Mouse (Mus musculus) liver, adult 10 weeks (tissue): ENCODE measurements around the gene Hoxc11. TPM values are rescaled to one million over a fixed set of nuclear protein-coding genes. Genes with fewer than 3 reads are reported as not detected.

Experiments
- polyA plus RNA-seq: library from polyadenylated mRNA; stranded (reverse); fragments of 350-450 nt; fragmentation: Illumina TruSeq; extraction: RNeasy Lipid Tissue Mini Kit (QIAGEN cat#74804); gene quantifications from one replicate; pipeline ENCODE4 v1.2.3, GENCODE M21; 2014; ENCODE audit warnings: low read depth, low replicate concordance

Gene Hoxc11
- not detected for polyA plus RNA-seq

GRCm38 (mm10) chr15:102954192-102955006, at the start of gene Hoxc11:
TSS of gene Hoxc11 (plus strand) at chr15:102954427.

GRCm38 (mm10) chr15:102921053-102922011, 32.9 kb upstream of the Hoxc11 start, which contains the start of gene Hoxc13:
TSS of gene Hoxc13 (plus strand) at chr15:102921103.

GRCm38 (mm10) chr15:102936279-102936972, 17.8 kb upstream of the Hoxc11 start, which contains the start of gene Hoxc12:
TSS of gene Hoxc12 (plus strand) at chr15:102936757.

GRCm38 (mm10) chr15:102966776-102967311, 12.6 kb downstream of the Hoxc11 start, which contains the start of gene Hoxc10:
TSS of gene Hoxc10 (plus strand) at chr15:102966796.

DNA sequence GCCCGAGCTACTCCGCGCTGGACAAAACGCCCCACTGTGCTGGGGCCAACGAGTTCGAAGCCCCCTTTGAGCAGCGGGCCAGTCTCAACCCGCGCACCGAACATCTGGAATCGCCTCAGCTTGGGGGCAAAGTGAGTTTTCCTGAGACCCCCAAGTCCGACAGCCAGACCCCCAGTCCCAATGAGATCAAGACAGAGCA, 13.0 kb downstream of the Hoxc11 start, which contains the start of gene Hoxc5:
Hoxc5 (plus strand) TSS at position 132 of the 199 bp plus-strand sequence.

DNA sequence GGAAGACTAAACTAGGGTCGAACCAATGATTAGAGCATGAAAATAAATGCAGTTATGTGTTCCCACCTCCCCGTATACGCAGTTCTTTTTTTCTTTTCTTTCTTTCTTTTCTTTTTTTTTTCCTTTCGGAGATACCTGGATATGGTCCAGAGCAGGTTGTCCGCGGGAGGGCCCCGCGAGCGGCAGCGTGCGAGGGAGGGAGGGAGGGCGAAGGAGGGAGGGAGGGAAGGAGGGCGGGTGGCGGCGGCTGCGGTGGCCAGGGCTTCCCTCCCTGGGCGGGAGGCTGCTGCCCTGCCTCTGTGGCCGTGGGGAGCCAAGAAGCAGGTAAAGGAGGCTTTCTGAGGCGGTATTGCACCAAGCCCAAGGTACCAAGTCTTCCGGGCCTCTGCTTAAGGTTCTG, 21.9 kb downstream of the Hoxc11 start, which contains the start of gene Hoxc9:
Hoxc9 (plus strand) TSS at position 269 of the 400 bp plus-strand sequence.

GRCm38 (mm10) chr15:102990461-102991397, 36.5 kb downstream of the Hoxc11 start, which contains the start of gene Hoxc8:
TSS of gene Hoxc8 (plus strand) at chr15:102990607.

GRCm38 (mm10) chr15:102997939-102998355, 43.7 kb downstream of the Hoxc11 start, which contains the start of gene Hoxc6:
TSS of gene Hoxc6 (plus strand) at chr15:102998257.

Other genes with a start within 250 kb of the Hoxc11 start
- 23.9 TPM for gene Calcoco1, start 232.2 kb upstream of the Hoxc11 start, polyA plus RNA-seq
- gene Hoxc13, start 33.3 kb upstream of the Hoxc11 start, polyA plus RNA-seq: not detected
- not detected for gene Hoxc12, start 17.7 kb upstream of the Hoxc11 start, polyA plus RNA-seq
- not detected for gene Hoxc10, start 12.4 kb downstream of the Hoxc11 start, polyA plus RNA-seq
- gene Hoxc5, start 13.0 kb downstream of the Hoxc11 start, polyA plus RNA-seq: not detected
- not detected for gene Hoxc9, start 22.0 kb downstream of the Hoxc11 start, polyA plus RNA-seq
- gene Hoxc8, start 36.2 kb downstream of the Hoxc11 start, polyA plus RNA-seq: not detected
- gene Hoxc6, start 43.8 kb downstream of the Hoxc11 start, polyA plus RNA-seq: not detected
- gene Hoxc4, start 64.5 kb downstream of the Hoxc11 start, polyA plus RNA-seq: not detected
- 6.6 TPM for gene Smug1, start 212.7 kb downstream of the Hoxc11 start, polyA plus RNA-seq